Mouse (Mus musculus): Measurements from ENCODE around the gene Spdl1.
"Not testable (repeated sequence)": the region's sequence is repeated elsewhere in the genome, so short reads cannot be mapped to it uniquely, and the experiment has no call there.

The Spdl1 gene

DNA sequence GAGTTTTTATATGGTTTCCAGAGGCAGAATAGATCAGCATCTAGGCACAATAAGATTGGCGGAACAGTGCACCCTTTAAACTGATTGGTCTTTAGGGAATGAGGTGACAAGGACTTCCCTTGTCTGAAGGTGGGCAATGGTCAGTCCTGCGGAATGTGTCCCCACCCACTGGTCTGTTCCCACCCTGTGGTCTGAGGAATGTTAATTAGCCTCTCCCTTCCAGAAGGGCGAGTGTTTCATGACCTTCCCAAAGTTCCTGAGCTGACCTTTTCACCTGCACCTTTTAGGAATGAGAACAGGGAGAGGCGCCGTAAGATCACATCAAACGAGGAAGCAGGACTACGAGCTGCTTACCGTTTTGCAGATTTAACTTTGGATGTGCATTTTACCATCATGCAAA, 35.4 kb downstream of the Spdl1 start:
- DNase-seq = not testable (repeated sequence)

DNA sequence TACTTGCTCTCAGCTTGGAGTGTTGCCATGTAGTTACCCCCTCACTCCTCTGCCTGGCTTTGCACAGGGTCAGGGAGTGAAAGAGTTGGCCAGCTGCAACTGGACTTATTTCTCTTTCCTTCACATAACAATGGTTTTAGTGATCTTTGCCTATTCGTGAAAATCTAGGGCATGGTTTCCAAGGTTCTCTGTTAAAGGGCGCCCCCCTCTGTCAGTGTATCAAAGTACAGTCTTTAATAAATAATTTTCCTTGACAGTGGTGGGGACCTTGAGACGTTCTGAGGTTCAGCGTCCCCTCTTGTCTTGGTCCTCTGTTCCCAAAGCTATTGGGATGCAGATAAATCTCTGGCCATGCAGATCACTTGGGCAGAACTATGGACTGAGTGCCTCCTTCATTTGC, 37.3 kb downstream of the Spdl1 start:
- no peak for DNase-seq

- DNase-seq = no peak
Measured at GRCm38 (mm10) chr11:34791872-34792271, 41.6 kb downstream of the Spdl1 start.

- no peak for DNase-seq
Measured at GRCm38 (mm10) chr11:34784864-34785263, 48.6 kb downstream of the Spdl1 start.

DNA sequence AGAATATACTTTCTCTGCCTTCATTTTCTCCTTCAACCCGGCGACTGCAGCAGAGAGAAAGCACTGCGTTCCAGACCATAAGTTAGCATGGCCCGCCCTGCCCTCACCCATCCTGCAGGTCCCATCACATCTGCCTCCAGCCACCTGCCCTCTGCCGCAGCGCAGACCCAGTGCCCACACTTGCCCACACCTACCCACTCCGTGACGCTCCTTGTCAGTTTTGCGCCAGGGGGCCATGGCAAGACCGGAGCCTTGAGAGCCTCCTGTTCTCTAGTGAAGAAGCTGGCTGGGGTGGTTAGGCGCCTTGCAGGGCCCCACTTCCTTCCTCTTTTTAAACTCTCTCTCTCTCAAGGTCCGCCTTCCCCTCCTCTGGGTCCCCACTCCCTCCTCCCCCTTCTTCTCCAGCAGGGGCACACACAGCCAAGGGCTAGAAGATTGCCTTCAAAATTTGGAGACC, 49.8 kb downstream of the Spdl1 start, which contains the start of gene Dock2:
Gene Dock2 (minus strand): TSS at position 306 of the 457 bp plus-strand sequence.
- DNase-seq = no peak

- DNase-seq = no peak
Measured at GRCm38 (mm10) chr11:34782516-34783430, 50.7 kb downstream of the Spdl1 start.

- no peak for DNase-seq
Measured at GRCm38 (mm10) chr11:34780786-34781185, 52.7 kb downstream of the Spdl1 start.

- no peak for DNase-seq
Measured at GRCm38 (mm10) chr11:34779966-34780365, 53.5 kb downstream of the Spdl1 start.

DNA sequence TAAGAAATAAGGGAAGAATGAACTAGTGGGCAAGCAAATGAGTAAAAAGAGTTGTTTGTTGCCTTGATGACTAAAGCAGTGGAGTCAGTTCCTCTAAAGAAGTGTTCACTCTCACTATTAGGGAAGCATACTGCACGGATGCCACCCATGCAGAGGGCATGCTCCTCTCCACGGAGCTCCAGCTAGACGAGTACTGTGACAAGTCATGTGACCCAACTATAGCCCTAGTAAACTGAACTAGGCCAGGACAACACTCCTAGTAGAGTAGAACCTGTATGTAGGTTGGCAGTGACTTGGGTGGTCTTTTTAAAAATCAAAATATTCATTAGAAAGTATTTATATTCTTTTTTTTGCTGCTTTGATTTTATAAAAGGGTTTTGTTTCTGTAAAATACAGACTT, 55.1 kb downstream of the Spdl1 start:
- no peak for DNase-seq

- no peak for DNase-seq
Measured at GRCm38 (mm10) chr11:34777529-34777928, 55.9 kb downstream of the Spdl1 start.

- no peak for DNase-seq
Measured at GRCm38 (mm10) chr11:34776054-34776453, 57.4 kb downstream of the Spdl1 start.

- DNase-seq = no peak
Measured at GRCm38 (mm10) chr11:34774636-34775035, 58.8 kb downstream of the Spdl1 start.

DNA sequence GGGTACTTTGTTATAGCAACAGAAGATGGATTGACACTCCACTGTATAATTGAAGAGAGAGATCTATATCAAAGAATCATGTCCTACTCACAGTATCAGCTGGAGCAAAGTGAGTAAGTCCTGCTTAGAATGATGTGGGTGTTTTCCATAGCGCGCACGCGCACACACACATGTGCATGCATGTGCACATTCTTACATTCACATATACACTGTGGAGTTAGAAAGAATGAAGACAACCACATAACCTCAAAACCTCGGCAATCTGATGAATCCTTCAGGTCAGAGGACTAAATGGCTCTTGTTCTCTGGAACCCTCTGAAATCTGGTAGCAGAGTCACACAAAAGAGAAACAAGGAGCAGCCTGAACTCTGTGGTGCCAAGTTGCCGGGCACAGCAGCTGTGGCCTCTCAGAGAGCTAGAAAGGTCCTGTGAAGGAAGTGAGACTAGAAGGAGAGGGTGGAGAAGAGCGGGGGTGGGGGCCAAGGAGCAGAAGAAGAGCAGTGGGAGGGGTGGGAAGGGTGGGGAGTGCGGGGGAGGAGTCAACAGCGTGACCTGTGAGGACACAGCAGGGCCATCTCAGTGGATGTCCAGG, 60.0 kb downstream of the Spdl1 start:
- DNase-seq = no peak

DNA sequence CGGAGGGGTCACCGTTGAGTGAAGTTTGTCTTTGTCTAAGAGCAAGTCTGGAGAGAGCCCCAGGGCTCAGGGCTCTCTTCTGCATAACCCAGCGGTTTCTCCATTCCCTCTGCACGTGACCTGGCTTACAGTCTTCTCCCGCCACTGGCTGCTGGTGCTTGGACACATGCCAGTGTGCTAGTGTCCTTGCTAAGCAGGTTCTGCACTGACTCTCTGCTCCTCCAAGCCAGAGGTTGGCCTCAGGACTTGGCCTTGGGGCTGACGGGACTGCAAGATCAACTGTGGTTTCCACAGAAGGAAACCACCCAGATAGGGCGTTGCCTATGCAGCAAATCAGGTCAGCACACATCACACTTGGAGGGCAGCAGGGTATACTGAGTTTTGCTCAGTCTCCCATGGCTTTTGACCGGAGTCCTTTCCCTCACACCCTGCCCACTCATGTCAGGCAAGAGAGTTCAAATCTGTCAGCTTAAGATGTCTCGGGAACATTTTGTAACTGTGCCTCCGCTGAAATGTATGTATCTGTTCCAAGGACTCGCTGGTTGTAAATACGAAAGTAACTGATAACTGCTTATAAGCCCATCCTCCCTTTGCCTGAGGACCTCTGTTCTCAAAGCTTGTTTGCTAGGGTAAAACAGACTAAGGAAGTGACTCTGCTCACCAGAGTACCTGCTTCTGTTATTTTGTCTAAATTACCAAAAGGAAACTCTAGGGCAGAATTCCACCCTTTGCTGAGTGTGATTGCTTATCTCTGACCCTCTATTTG, 62.0 kb downstream of the Spdl1 start:
- DNase-seq = peak in 1 of 2 experiments; percentile 4

GRCm38 (mm10) chr11:34770666-34771065, 62.8 kb downstream of the Spdl1 start:
- no peak for DNase-seq

DNA sequence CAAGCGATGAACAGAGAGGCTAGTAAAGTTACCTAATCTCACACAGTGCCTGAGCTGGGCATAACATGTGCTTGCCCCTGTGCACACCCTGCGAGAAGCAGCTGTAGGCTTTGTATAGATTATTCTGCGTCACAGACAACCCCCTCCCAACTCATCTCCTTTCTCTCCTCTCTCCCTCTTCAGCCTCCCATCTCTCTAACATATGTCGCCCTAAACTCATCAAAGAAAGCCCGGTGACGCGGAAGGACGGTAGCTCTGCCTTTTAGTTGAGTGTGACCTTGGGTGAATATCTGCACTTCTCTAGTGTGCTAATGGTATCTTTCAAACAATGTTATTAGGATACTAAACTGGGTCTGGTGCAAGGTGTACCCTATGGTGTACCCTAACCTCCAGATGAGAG, 63.5 kb downstream of the Spdl1 start:
- no peak for DNase-seq

DNA sequence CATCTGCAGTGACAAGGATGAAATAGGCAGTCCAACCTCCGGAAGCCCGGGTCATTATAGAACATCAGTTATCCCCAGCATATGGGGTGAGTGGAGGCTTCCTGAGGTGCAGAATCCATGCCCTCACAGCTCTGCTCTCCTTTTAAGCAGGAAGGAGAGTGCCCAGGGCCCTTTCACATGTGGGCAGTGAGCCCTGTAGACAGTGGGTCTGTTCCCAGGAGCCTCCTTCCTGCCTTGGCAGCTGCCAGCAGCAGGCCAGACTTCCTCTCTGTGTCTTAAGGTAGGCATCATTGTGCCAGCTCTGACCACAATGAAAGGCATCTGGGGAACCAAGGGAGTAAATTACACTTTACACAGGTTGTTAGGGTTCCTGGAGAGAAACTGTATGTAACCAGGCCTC, 64.0 kb downstream of the Spdl1 start:
- DNase-seq = no peak

GRCm38 (mm10) chr11:34763739-34764361, 69.6 kb downstream of the Spdl1 start:
- no peak for DNase-seq

GRCm38 (mm10) chr11:34762570-34763127, 70.8 kb downstream of the Spdl1 start:
- no peak for DNase-seq

- no peak for DNase-seq
Measured at GRCm38 (mm10) chr11:34762125-34762524, 71.3 kb downstream of the Spdl1 start.

- DNase-seq = no peak
Measured at GRCm38 (mm10) chr11:34759582-34759981, 73.9 kb downstream of the Spdl1 start.

All from cerebellum, adult 18-20 months (tissue).